Mouse (Mus musculus) small intestine, adult 2 months (tissue): ENCODE measurements at regions not wholly inside any gene's neighbourhood (a gene's known extent, or its start where the extent isn't known, plus 50 kb on each side); places are given as distances from the start of the nearest gene placed in this dataset.

Experiments used
- CTCF ChIP-seq: fragments of 200-500 bp; IDR thresholded peaks from 2 replicates; pipeline ENCODE4 v1.5.1; 2012; ENCODE audit warnings: low read depth, mild to moderate bottlenecking, control low read depth, inconsistent platforms, low read length, moderate library complexity, mixed read lengths; ENCODE audit not compliant: insufficient replicate concordance, insufficient read length; ENCODE audit errors: extremely low read depth
- POLR2A ChIP-seq: fragments of 200-500 bp; IDR thresholded peaks from 2 replicates; pipeline ENCODE4 v1.6.1; 2012; ENCODE audit warnings: low read depth, mild to moderate bottlenecking, control low read depth, inconsistent platforms, low read length, moderate library complexity

DNA sequence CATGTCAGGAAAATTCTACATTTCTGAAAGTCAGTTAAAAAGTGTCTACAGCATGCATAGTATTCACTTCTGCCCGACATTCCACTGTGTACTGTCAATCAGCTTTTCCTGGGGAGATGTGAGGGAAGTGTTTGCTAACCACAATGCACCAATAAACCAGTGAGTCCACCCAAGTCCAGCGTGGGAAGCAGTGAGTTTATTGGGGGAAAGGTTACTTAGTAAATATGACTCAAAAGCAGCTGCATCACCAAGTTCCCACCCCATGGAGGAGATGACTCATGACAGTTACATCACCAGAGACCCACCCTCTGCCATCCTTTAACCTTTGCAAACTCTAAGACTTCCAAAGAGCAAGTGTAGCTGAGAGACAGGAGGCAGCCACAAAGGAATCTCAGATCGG lies 280.9 kb downstream of the Spry2 start:
- no peak for TF ChIP-seq POLR2A
- no peak for TF ChIP-seq CTCF
